Mouse (Mus musculus) small intestine, adult 2 months (tissue): ENCODE results near the gene 4930518I15Rik.

Experiments used
- CTCF ChIP-seq: fragments of 200-500 bp; IDR thresholded peaks from 2 replicates; pipeline ENCODE4 v1.5.1; 2012; ENCODE audit warnings: low read depth, mild to moderate bottlenecking, control low read depth, inconsistent platforms, low read length, moderate library complexity, mixed read lengths; ENCODE audit not compliant: insufficient replicate concordance, insufficient read length; ENCODE audit errors: extremely low read depth
- POLR2A ChIP-seq: fragments of 200-500 bp; IDR thresholded peaks from 2 replicates; pipeline ENCODE4 v1.6.1; 2012; ENCODE audit warnings: low read depth, mild to moderate bottlenecking, control low read depth, inconsistent platforms, low read length, moderate library complexity

- no peak for TF ChIP-seq CTCF
- TF ChIP-seq POLR2A: no peak
Observed at GRCm38 (mm10) chr2:156901344-156901743, 43.6 kb upstream of the 4930518I15Rik start.
